In genomic region chr10:28395610-28396519, GRCm38 (mm10) we compare ENCODE assay signal across 18 mouse cellular contexts.
DNase-seq lines count a peak whose midpoint lies in the region; ATAC-seq and TF ChIP-seq lines count a peak whose summit lies in the region.
"Had no signal": no experiment of that assay in that cellular context is flagged by ENCODE, and none has a peak within 500 bp of the region (broad histone marks: within the 10 kb centered on the region; RNA-seq: fewer than 3 reads in every experiment).

No protein-coding gene starts in this region.

- WGBS in lung, postnatal 0 days, result 17% methylated on average over 2 of the region's 2 CpGs
- WGBS in hindbrain, embryonic 12.5 days, result 84% methylated on average over 2 of the region's 2 CpGs

- no peak overlapping the region for H3K4me2 ChIP-seq in lung, postnatal 0 days (replicated peaks; ENCODE audit: low read depth, low read length)
- H3K4me2 ChIP-seq in hindbrain, embryonic 12.5 days (replicated peaks), result no peak overlapping the region
- H3K4me2 ChIP-seq: heart, embryonic 11.5 days; liver, embryonic 15.5 days; midbrain, embryonic 11.5 days had no signal

- peak; percentile 15 for DNase-seq in kidney, adult 9 months
- DNase-seq in kidney, adult 18-20 months, result no peak
- DNase-seq in Muller cell, postnatal 12 days (ENCODE audit: inconsistent ontology term), result peak; percentile 27
- peak; percentile 38 for DNase-seq in brain, adult 2 months (ENCODE audit: low read depth, low spot score)
- DNase-seq in lung, postnatal 0 days (ENCODE audit: low spot score), result peak; percentile 84
- DNase-seq in spleen, postnatal 4 days (ENCODE audit: low spot score in 2 of 2), result no peak
- DNase-seq: cerebellum, adult 2 months; layer of hippocampus, adult 9-11 months; left cerebral cortex, postnatal 4 days; right cerebral cortex, postnatal 25 days; thymus, postnatal 25 days had no signal

- ATAC-seq in lung, postnatal 0 days, result peak; percentile 90
- no peak for ATAC-seq in activated CD4-positive, CD25-positive, alpha-beta regulatory T cell, adult 4 months
- no peak for ATAC-seq in hindbrain, embryonic 12.5 days (ENCODE audit: low FRiP score)
- ATAC-seq: inflammation-experienced regulatory T-cells, adult 6 months had no signal

- no peaks in the 10 kb centered on the region for H3K9me3 ChIP-seq in lung, postnatal 0 days (ENCODE audit: low read length)
- H3K9me3 ChIP-seq in hindbrain, embryonic 12.5 days (replicated peaks), result no peaks in the 10 kb centered on the region
- H3K9me3 ChIP-seq: liver, embryonic 15.5 days had no signal

- H3K27me3 ChIP-seq in lung, postnatal 0 days (replicated peaks; ENCODE audit: insufficient read depth, low read length), result no peaks in the 10 kb centered on the region
- H3K27me3 ChIP-seq in hindbrain, embryonic 12.5 days, result no peaks in the 10 kb centered on the region
- H3K27me3 ChIP-seq: liver, embryonic 15.5 days had no signal

- no peak for TF ChIP-seq CTCF in lung, postnatal 0 days (IDR thresholded peaks at IDR 0.05)

- H3K36me3 ChIP-seq in lung, postnatal 0 days (ENCODE audit: insufficient read depth, low read length), result no peaks in the 10 kb centered on the region
- H3K36me3 ChIP-seq in hindbrain, embryonic 12.5 days, result no peaks in the 10 kb centered on the region
- H3K36me3 ChIP-seq: liver, embryonic 15.5 days had no signal

- peak; percentile 94 for TF ChIP-seq EP300 in lung, postnatal 0 days (IDR thresholded peaks at IDR 0.05)

- H3K4me1 ChIP-seq in lung, postnatal 0 days (ENCODE audit: insufficient read depth, low read depth, low read length), result peaks cover 9% of the 10 kb centered on the region
- no peaks in the 10 kb centered on the region for H3K4me1 ChIP-seq in hindbrain, embryonic 12.5 days
- H3K4me1 ChIP-seq: liver, embryonic 15.5 days had no signal

- peak overlapping the region; percentile 73 for H3K27ac ChIP-seq in lung, postnatal 0 days (ENCODE audit: low read length)
- H3K27ac ChIP-seq in hindbrain, embryonic 12.5 days, result no peak overlapping the region
- H3K27ac ChIP-seq: liver, embryonic 15.5 days had no signal

- H3K9ac ChIP-seq in lung, postnatal 0 days (replicated peaks; ENCODE audit: low read depth), result no peak overlapping the region
- H3K9ac ChIP-seq in hindbrain, embryonic 12.5 days, result no peak overlapping the region
- H3K9ac ChIP-seq: liver, embryonic 15.5 days had no signal

- H3K4me3 ChIP-seq in lung, postnatal 0 days (ENCODE audit: low read depth, low read length), result no peak overlapping the region
- no peak overlapping the region for H3K4me3 ChIP-seq in hindbrain, embryonic 12.5 days
- H3K4me3 ChIP-seq: liver, embryonic 15.5 days; myocyte had no signal

Comparison
In these comparisons a context has a peak if more than half of its experiments do, and no peak if none do; other contexts are left out.
1. DNase-seq: peak in kidney, adult 9 months (single experiment), Muller cell, postnatal 12 days (single experiment), brain, adult 2 months (single experiment) and lung, postnatal 0 days (single experiment); none in kidney, adult 18-20 months (single experiment) and spleen, postnatal 4 days (0 of 2).